Mouse (Mus musculus): ENCODE results near the gene Rwdd3. TPM values are rescaled to one million over a fixed set of nuclear protein-coding genes. Genes with fewer than 3 reads are reported as not detected.

Gene Rwdd3
- polyA plus RNA-seq, 1 experiment from 2014 or later = 7.0 TPM

- 92% methylated on average over 7 of the region's 7 CpGs for WGBS
- Histone ChIP-seq H3K9ac (ENCODE audit: low read depth, low read length) (no peak overlapping the region), H3K4me1 (ENCODE audit: control insufficient read depth, insufficient read depth, low read length) (no peaks in the 10 kb centered on the region), H3K27ac (ENCODE audit: low read depth, low read length) (no peak overlapping the region), H3K4me2 (replicated peaks; ENCODE audit: low read depth, low read length) (no peak overlapping the region), H3K4me3 (ENCODE audit: low read length) (no peak overlapping the region), H3K27me3 (ENCODE audit: control insufficient read depth, insufficient read depth, low read length) (no peaks in the 10 kb centered on the region), H3K9me3 (ENCODE audit: control insufficient read depth, low read length) (0 out of 2 replicates have a peak, but pooled peaks cover 7% of the 10 kb centered on the region), H3K36me3 (ENCODE audit: control insufficient read depth, insufficient read depth, low read length) (no peaks in the 10 kb centered on the region)
- no peak for ATAC-seq (ENCODE audit: low FRiP score, low TSS enrichment)
These were observed 16.0 kb upstream of the Rwdd3 start for GRCm38 (mm10) chr3:121187510-121187909.

- no peaks in the 10 kb centered on the region for H3K4me1 ChIP-seq (ENCODE audit: control insufficient read depth, insufficient read depth, low read length)
- H3K4me2 ChIP-seq (replicated peaks; ENCODE audit: low read depth, low read length) = no peak overlapping the region
- H3K36me3 ChIP-seq (ENCODE audit: control insufficient read depth, insufficient read depth, low read length) = no peaks in the 10 kb centered on the region
- ATAC-seq (ENCODE audit: low FRiP score, low TSS enrichment) = no peak
- H3K27ac ChIP-seq (ENCODE audit: low read depth, low read length) = no peak overlapping the region
- H3K4me3 ChIP-seq (ENCODE audit: low read length) = no peak overlapping the region
- H3K27me3 ChIP-seq (ENCODE audit: control insufficient read depth, insufficient read depth, low read length) = no peaks in the 10 kb centered on the region
- H3K9ac ChIP-seq (ENCODE audit: low read depth, low read length) = no peak overlapping the region
- 92% methylated on average over 3 of the region's 3 CpGs for WGBS
- 0 out of 2 replicates have a peak, but pooled peaks cover 7% of the 10 kb centered on the region for H3K9me3 ChIP-seq (ENCODE audit: control insufficient read depth, low read length)
These were observed 15.4 kb upstream of the Rwdd3 start for GRCm38 (mm10) chr3:121186925-121187324.

GRCm38 (mm10) chr3:121185197-121185596 is 13.7 kb upstream of the Rwdd3 start:
- no peak for ATAC-seq (ENCODE audit: low FRiP score, low TSS enrichment)
- H3K27ac ChIP-seq (ENCODE audit: low read depth, low read length) = no peak overlapping the region
- no peak overlapping the region for H3K4me2 ChIP-seq (replicated peaks; ENCODE audit: low read depth, low read length)
- H3K27me3 ChIP-seq (ENCODE audit: control insufficient read depth, insufficient read depth, low read length) = no peaks in the 10 kb centered on the region
- no peaks in the 10 kb centered on the region for H3K36me3 ChIP-seq (ENCODE audit: control insufficient read depth, insufficient read depth, low read length)
- 0 out of 2 replicates have a peak, but pooled peaks cover 7% of the 10 kb centered on the region for H3K9me3 ChIP-seq (ENCODE audit: control insufficient read depth, low read length)
- no peak overlapping the region for H3K4me3 ChIP-seq (ENCODE audit: low read length)
- H3K4me1 ChIP-seq (ENCODE audit: control insufficient read depth, insufficient read depth, low read length) = no peaks in the 10 kb centered on the region
- 95% methylated on average over 3 of the region's 3 CpGs for WGBS
- no peak overlapping the region for H3K9ac ChIP-seq (ENCODE audit: low read depth, low read length)

- WGBS = 81% methylated on average over 1 of the region's 1 CpGs
- no peak for ATAC-seq (ENCODE audit: low FRiP score, low TSS enrichment)
- no peaks in the 10 kb centered on the region for H3K36me3 ChIP-seq (ENCODE audit: control insufficient read depth, insufficient read depth, low read length)
These were observed 4.5 kb upstream of the Rwdd3 start for GRCm38 (mm10) chr3:121176011-121176410.

GRCm38 (mm10) chr3:121174248-121174945 is 2.9 kb upstream of the Rwdd3 start:
- H3K4me3 ChIP-seq (ENCODE audit: low read length) = no peak overlapping the region
- no peaks in the 10 kb centered on the region for H3K27me3 ChIP-seq (ENCODE audit: control insufficient read depth, insufficient read depth, low read length)
- H3K9ac ChIP-seq (ENCODE audit: low read depth, low read length) = no peak overlapping the region
- no peaks in the 10 kb centered on the region for H3K9me3 ChIP-seq (ENCODE audit: control insufficient read depth, low read length)
- H3K4me2 ChIP-seq (replicated peaks; ENCODE audit: low read depth, low read length) = no peak overlapping the region
- no peak overlapping the region for H3K27ac ChIP-seq (ENCODE audit: low read depth, low read length)
- whole genome bisulfite sequencing = 76% methylated on average over 9 of the region's 9 CpGs
- no peaks in the 10 kb centered on the region for H3K36me3 ChIP-seq (ENCODE audit: control insufficient read depth, insufficient read depth, low read length)
- H3K4me1 ChIP-seq (ENCODE audit: control insufficient read depth, insufficient read depth, low read length) = no peaks in the 10 kb centered on the region
- no peak for ATAC-seq (ENCODE audit: low FRiP score, low TSS enrichment)

More at GRCm38 (mm10) chr3:121176011-121176410, 4.5 kb upstream of the Rwdd3 start:
- H3K27me3 ChIP-seq (ENCODE audit: control insufficient read depth, insufficient read depth, low read length) = no peaks in the 10 kb centered on the region
- no peak overlapping the region for H3K27ac ChIP-seq (ENCODE audit: low read depth, low read length)
- no peaks in the 10 kb centered on the region for H3K4me1 ChIP-seq (ENCODE audit: control insufficient read depth, insufficient read depth, low read length)
- no peak overlapping the region for H3K4me2 ChIP-seq (replicated peaks; ENCODE audit: low read depth, low read length)
- H3K4me3 ChIP-seq (ENCODE audit: low read length) = no peak overlapping the region
- H3K9me3 ChIP-seq (ENCODE audit: control insufficient read depth, low read length) = no peaks in the 10 kb centered on the region
- H3K9ac ChIP-seq (ENCODE audit: low read depth, low read length) = no peak overlapping the region

GRCm38 (mm10) chr3:121172718-121173117 is 1.2 kb upstream of the Rwdd3 start:
- Histone ChIP-seq H3K4me1 (ENCODE audit: control insufficient read depth, insufficient read depth, low read length) (no peaks in the 10 kb centered on the region), H3K9ac (ENCODE audit: low read depth, low read length) (no peak overlapping the region), H3K27me3 (ENCODE audit: control insufficient read depth, insufficient read depth, low read length) (no peaks in the 10 kb centered on the region), H3K9me3 (ENCODE audit: control insufficient read depth, low read length) (no peaks in the 10 kb centered on the region), H3K27ac (ENCODE audit: low read depth, low read length) (no peak overlapping the region), H3K36me3 (ENCODE audit: control insufficient read depth, insufficient read depth, low read length) (no peaks in the 10 kb centered on the region), H3K4me2 (replicated peaks; ENCODE audit: low read depth, low read length) (no peak overlapping the region), H3K4me3 (ENCODE audit: low read length) (no peak overlapping the region)
- no peak for ATAC-seq (ENCODE audit: low FRiP score, low TSS enrichment)
- 78% methylated on average over 2 of the region's 2 CpGs for whole genome bisulfite sequencing

GRCm38 (mm10) chr3:121171872-121172265 is 374 bp upstream of the Rwdd3 start:
- Histone ChIP-seq H3K27me3 (ENCODE audit: control insufficient read depth, insufficient read depth, low read length) (no peaks in the 10 kb centered on the region), H3K27ac (ENCODE audit: low read depth, low read length) (no peak overlapping the region), H3K36me3 (ENCODE audit: control insufficient read depth, insufficient read depth, low read length) (no peaks in the 10 kb centered on the region), H3K4me3 (ENCODE audit: low read length) (peak overlapping the region; percentile 71), H3K9me3 (ENCODE audit: control insufficient read depth, low read length) (no peaks in the 10 kb centered on the region), H3K4me1 (ENCODE audit: control insufficient read depth, insufficient read depth, low read length) (no peaks in the 10 kb centered on the region), H3K4me2 (replicated peaks; ENCODE audit: low read depth, low read length) (peak overlapping the region; percentile 71), H3K9ac (ENCODE audit: low read depth, low read length) (no peak overlapping the region)
- ATAC-seq (ENCODE audit: low FRiP score, low TSS enrichment) = peak; percentile 26
- WGBS = 45% methylated on average over 6 of the region's 6 CpGs

GRCm38 (mm10) chr3:121170631-121171030 is 864 bp downstream of the Rwdd3 start:
- no peaks in the 10 kb centered on the region for H3K9me3 ChIP-seq (ENCODE audit: control insufficient read depth, low read length)
- no peak overlapping the region for H3K27ac ChIP-seq (ENCODE audit: low read depth, low read length)
- no peak for ATAC-seq (ENCODE audit: low FRiP score, low TSS enrichment)
- no peaks in the 10 kb centered on the region for H3K36me3 ChIP-seq (ENCODE audit: control insufficient read depth, insufficient read depth, low read length)
- no peaks in the 10 kb centered on the region for H3K27me3 ChIP-seq (ENCODE audit: control insufficient read depth, insufficient read depth, low read length)
- peak overlapping the region; percentile 71 for H3K4me3 ChIP-seq (ENCODE audit: low read length)
- H3K9ac ChIP-seq (ENCODE audit: low read depth, low read length) = no peak overlapping the region; the same call in 1 of the 2 replicates
- WGBS = 44% methylated on average over 7 of the region's 7 CpGs
- peak overlapping the region; percentile 71 for H3K4me2 ChIP-seq (replicated peaks; ENCODE audit: low read depth, low read length)
- H3K4me1 ChIP-seq (ENCODE audit: control insufficient read depth, insufficient read depth, low read length) = no peaks in the 10 kb centered on the region

GRCm38 (mm10) chr3:121169092-121169942 is 2.2 kb downstream of the Rwdd3 start:
- no peak for ATAC-seq (ENCODE audit: low FRiP score, low TSS enrichment)
- Histone ChIP-seq H3K9ac (ENCODE audit: low read depth, low read length) (no peak overlapping the region), H3K4me1 (ENCODE audit: control insufficient read depth, insufficient read depth, low read length) (no peaks in the 10 kb centered on the region), H3K36me3 (ENCODE audit: control insufficient read depth, insufficient read depth, low read length) (no peaks in the 10 kb centered on the region), H3K4me3 (ENCODE audit: low read length) (no peak overlapping the region), H3K27me3 (ENCODE audit: control insufficient read depth, insufficient read depth, low read length) (no peaks in the 10 kb centered on the region), H3K9me3 (ENCODE audit: control insufficient read depth, low read length) (no peaks in the 10 kb centered on the region), H3K4me2 (replicated peaks; ENCODE audit: low read depth, low read length) (no peak overlapping the region), H3K27ac (ENCODE audit: low read depth, low read length) (no peak overlapping the region)
- 79% methylated on average over 15 of the region's 15 CpGs for WGBS

Data from kidney, embryonic 14.5 days (tissue).